Mouse (Mus musculus) liver, postnatal 0 days (tissue): ENCODE results near the gene Gabarap. TPM values are rescaled to one million over a fixed set of nuclear protein-coding genes. Genes with fewer than 3 reads are reported as not detected.

Source experiments
- ATAC-seq: fragments of 200-750 bp; cut with Nextera tagmentation; 2 replicates; pipeline ENCODE4 v1.8.0; 2017; ENCODE audit warnings: mild to moderate bottlenecking, moderate library complexity
- DNase-seq: peaks from one replicate; pipeline ENCODE4 v3.0.0-alpha.2; 2016
- H3K27ac ChIP-seq: fragments of 300-500 bp; sonication (generic); 2 replicates; pipeline ENCODE4 v1.5.1; 2014; ENCODE audit warnings: antibody characterized with exemption, moderate library complexity, mild to moderate bottlenecking, low read depth
- H3K27me3 ChIP-seq: fragments of 300-500 bp; sonication (generic); 2 replicates; pipeline ENCODE4 v1.6.1; 2014; ENCODE audit warnings: low read length, control low read depth, mixed read lengths; ENCODE audit not compliant: insufficient read depth
- H3K36me3 ChIP-seq: fragments of 300-500 bp; sonication (generic); replicated peaks from 2 replicates; pipeline ENCODE4 v1.6.1; 2014; ENCODE audit warnings: mild to moderate bottlenecking, control low read depth, low read length, moderate library complexity, mixed read lengths; ENCODE audit not compliant: insufficient read depth
- H3K4me1 ChIP-seq: fragments of 300-500 bp; sonication (generic); 2 replicates; pipeline ENCODE4 v1.6.1; 2014; ENCODE audit warnings: antibody characterized with exemption, mild to moderate bottlenecking, control low read depth; ENCODE audit not compliant: insufficient read depth
- H3K4me2 ChIP-seq: fragments of 300-500 bp; sonication (generic); 2 replicates; pipeline ENCODE4 v1.6.1; 2014; ENCODE audit warnings: low read depth, mild to moderate bottlenecking, low read length, moderate library complexity, mixed read lengths
- H3K4me3 ChIP-seq: fragments of 300-500 bp; sonication (generic); 2 replicates; pipeline ENCODE4 v1.5.1; 2014; ENCODE audit warnings: low read depth, low read length
- H3K9ac ChIP-seq: fragments of 300-500 bp; sonication (generic); replicated peaks from 2 replicates; pipeline ENCODE4 v1.6.1; 2014; ENCODE audit warnings: mild to moderate bottlenecking, moderate library complexity
- H3K9me3 ChIP-seq: fragments of 300-500 bp; sonication (generic); 2 replicates; pipeline ENCODE4 v1.6.1; 2016; ENCODE audit warnings: mild to moderate bottlenecking, control low read depth, low read length, mixed read lengths
- CTCF ChIP-seq: sonication (generic); IDR thresholded peaks from 2 replicates; pipeline ENCODE4 v1.5.1; 2016; ENCODE audit warnings: antibody characterized with exemption, low read depth
- EP300 ChIP-seq: IDR thresholded peaks from 2 replicates; pipeline ENCODE4 v1.6.1; 2016; ENCODE audit warnings: antibody characterized with exemption, low read depth, mild to moderate bottlenecking
- WGBS: fragments of 180-500 bp; shearing (Covaris S2); extraction: QIAGEN DNeasy Blood & Tissue Kit; methylation state at CpG from one replicate; pipeline ENCODE4 v1.1.7; 2014; ENCODE audit not compliant: insufficient replicate concordance; 5-methylcytosine and 5-hydroxymethylcytosine counted together
- polyA plus RNA-seq: library from polyadenylated mRNA; unstranded; fragments of >200 nt; fragmentation: Nextera tagmentation; extraction: Ambion mirVana; gene quantifications from 2 replicates; pipeline ENCODE4 v1.2.1, GENCODE M21; 2015

Gabarap gene
- polyA plus RNA-seq, 1 experiment from 2014 or later = 305 TPM

- peak; percentile 55 for DNase-seq
- 44% methylated on average over 5 of the region's 5 CpGs for WGBS
Observed at GRCm38 (mm10) chr11:69960616-69961015, 30.3 kb upstream of the Gabarap start.

GRCm38 (mm10) chr11:69961841-69962240 is 29.1 kb upstream of the Gabarap start:
- no peak overlapping the region for H3K4me3 ChIP-seq
- WGBS = 14% methylated on average over 5 of the region's 5 CpGs
- ATAC-seq = no peak

More at GRCm38 (mm10) chr11:69960616-69961015, 30.3 kb upstream of the Gabarap start:
- no peak overlapping the region for H3K9ac ChIP-seq
- TF ChIP-seq EP300 (no peak), CTCF (peak; percentile 71)
- H3K4me3 ChIP-seq = no peak overlapping the region
- no peak overlapping the region for H3K4me2 ChIP-seq
- H3K27me3 ChIP-seq = peaks cover 34% of the 10 kb centered on the region
- H3K27ac ChIP-seq = no peak overlapping the region
- no peaks in the 10 kb centered on the region for H3K9me3 ChIP-seq
- ATAC-seq = no peak
- 0 out of 2 replicates have a peak, but pooled peaks cover 3% of the 10 kb centered on the region for H3K4me1 ChIP-seq
- H3K36me3 ChIP-seq = no peaks in the 10 kb centered on the region

GRCm38 (mm10) chr11:69964650-69965270 is 26.2 kb upstream of the Gabarap start, which contains the start of gene Cldn7:
TSS of gene Cldn7 (plus strand) at chr11:69964779.
- Histone ChIP-seq H3K9me3 (no peaks in the 10 kb centered on the region), H3K4me3 (peak within 1 kb of the TSS; percentile 40), H3K27ac (no peak within 1 kb of the TSS), H3K9ac (no peak within 1 kb of the TSS), H3K27me3 (peaks cover 54% of the 10 kb centered on the region), H3K4me1 (peaks cover 16% of the 10 kb centered on the region), H3K36me3 (peaks cover 4% of the 10 kb centered on the region; the same call in 1 of the 2 replicates), H3K4me2 (peak within 1 kb of the TSS; percentile 50)
- ATAC-seq (no peak), DNase-seq (no peak)
- TF ChIP-seq EP300 = no peak
- no peak for TF ChIP-seq CTCF
- WGBS = 15% methylated on average over 23 of the region's 24 CpGs

More at GRCm38 (mm10) chr11:69961841-69962240, 29.1 kb upstream of the Gabarap start:
- Histone ChIP-seq H3K4me2 (no peak overlapping the region), H3K36me3 (no peaks in the 10 kb centered on the region), H3K9me3 (no peaks in the 10 kb centered on the region), H3K4me1 (peaks cover 15% of the 10 kb centered on the region), H3K27ac (no peak overlapping the region), H3K27me3 (peaks cover 47% of the 10 kb centered on the region), H3K9ac (no peak overlapping the region)
- TF ChIP-seq CTCF (no peak), EP300 (no peak)
- no peak for DNase-seq

- DNase-seq (peak; percentile 18), ATAC-seq (no peak)
- H3K4me2 ChIP-seq = peak overlapping the region; percentile 67
- WGBS = 3% methylated on average over 47 of the region's 49 CpGs
- H3K9ac ChIP-seq = 0 out of 2 replicates have a peak overlapping the region, but pooled peaks have one; percentile 34
- peak overlapping the region; percentile 40 for H3K4me3 ChIP-seq
- H3K27me3 ChIP-seq = peaks cover 54% of the 10 kb centered on the region
- no peak overlapping the region for H3K27ac ChIP-seq
- H3K4me1 ChIP-seq = peaks cover 16% of the 10 kb centered on the region
- no peak for TF ChIP-seq EP300
- TF ChIP-seq CTCF = no peak
- no peaks in the 10 kb centered on the region for H3K9me3 ChIP-seq
- peaks cover 11% of the 10 kb centered on the region for H3K36me3 ChIP-seq
Observed at GRCm38 (mm10) chr11:69965271-69966005, 25.5 kb upstream of the Gabarap start.

- TF ChIP-seq EP300 = no peak
- no peak for TF ChIP-seq CTCF
- peak overlapping the region; percentile 67 for H3K4me2 ChIP-seq
- peak overlapping the region; percentile 34; the same call in 1 of the 2 replicates for H3K9ac ChIP-seq
- no peak overlapping the region for H3K27ac ChIP-seq
- WGBS = 3% methylated on average over 57 of the region's 59 CpGs
- H3K36me3 ChIP-seq = peaks cover 14% of the 10 kb centered on the region
- ATAC-seq (peak; percentile 59), DNase-seq (peak; percentile 52)
- peak overlapping the region; percentile 40 for H3K4me3 ChIP-seq
- peaks cover 54% of the 10 kb centered on the region for H3K27me3 ChIP-seq
- peaks cover 16% of the 10 kb centered on the region for H3K4me1 ChIP-seq
- no peaks in the 10 kb centered on the region for H3K9me3 ChIP-seq
Observed at GRCm38 (mm10) chr11:69966006-69966859, 24.7 kb upstream of the Gabarap start.
